Mouse (Mus musculus): ENCODE measurements around the gene Col6a4.

Col6a4 gene

DNA sequence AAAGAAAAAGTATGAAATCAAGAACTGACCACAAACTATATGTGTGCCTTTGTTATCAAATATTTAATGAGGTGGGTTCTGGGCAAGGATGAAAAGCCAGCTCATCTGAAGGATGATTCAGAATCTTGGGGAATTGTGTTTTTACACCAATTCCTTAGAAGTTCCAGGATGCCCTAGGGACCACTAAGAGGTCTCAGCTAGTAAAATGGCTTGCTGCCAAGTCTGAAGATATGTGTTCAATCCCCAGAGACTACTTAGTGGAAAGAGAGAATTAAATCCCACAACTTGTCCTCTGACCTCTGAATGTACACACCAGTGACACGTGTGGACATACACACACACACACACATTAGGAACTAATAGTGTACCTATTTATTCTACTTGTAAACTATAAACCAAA is 137.5 kb downstream of the Col6a4 start:
- DNase-seq (ENCODE audit: low spot score) = no peak

DNA sequence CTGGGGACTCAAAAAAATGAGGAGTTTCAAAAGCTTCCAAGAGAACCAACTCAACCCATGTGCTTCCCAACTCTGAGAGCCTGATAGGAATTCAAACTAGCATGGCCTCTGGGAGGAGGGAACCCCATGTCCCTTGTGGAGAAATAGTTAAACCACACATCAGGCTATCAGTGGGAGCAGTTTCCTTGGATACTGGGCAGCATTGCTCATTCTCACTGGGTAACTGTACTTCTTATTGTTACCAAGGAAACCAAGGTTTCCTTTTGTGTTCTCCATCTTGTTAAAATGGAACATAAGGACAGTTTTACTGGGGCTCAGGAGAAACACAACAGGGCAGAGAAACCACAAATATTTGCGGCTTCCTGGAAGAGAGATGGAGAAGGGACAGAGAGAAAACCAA is 146.8 kb downstream of the Col6a4 start:
- DNase-seq (ENCODE audit: low spot score) = no peak

DNA sequence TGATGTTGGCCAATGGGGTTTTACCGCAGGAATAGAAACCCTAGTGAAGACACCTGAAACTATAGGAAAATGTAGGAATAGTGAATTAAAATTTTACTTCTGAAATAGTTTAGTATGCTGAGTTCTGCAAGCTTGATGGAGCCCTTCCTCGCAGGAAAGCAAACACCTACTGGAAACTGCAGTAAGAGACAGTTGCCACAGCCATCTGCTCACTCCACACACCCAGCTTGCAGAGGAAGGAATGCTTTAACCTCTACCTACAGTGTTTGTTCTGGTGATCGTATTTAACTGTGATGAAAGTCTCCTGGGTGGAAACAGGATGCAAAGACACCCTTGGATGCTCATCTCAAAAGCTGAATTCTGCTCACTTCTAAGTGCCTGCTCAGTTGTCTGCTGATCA is 149.0 kb downstream of the Col6a4 start:
- no peak for DNase-seq (ENCODE audit: low spot score)

Data from lung, postnatal 25 days (tissue).